Mouse (Mus musculus) midbrain, embryonic 13.5 days (tissue): Measurements from ENCODE around the gene Trak1. TPM values are rescaled to one million over a fixed set of nuclear protein-coding genes. Genes with fewer than 3 reads are reported as not detected.
"Not testable (repeated sequence)": the region's sequence is repeated elsewhere in the genome, so short reads cannot be mapped to it uniquely, and the experiment has no call there.

Source experiments
- ATAC-seq: fragments of 200-750 bp; cut with Nextera tagmentation; 2 replicates; pipeline ENCODE4 v1.8.0; 2017; ENCODE audit warnings: mild to moderate bottlenecking, moderate TSS enrichment, moderate library complexity
- H3K27ac ChIP-seq: fragments of 300-500 bp; sonication (generic); 2 replicates; pipeline ENCODE4 v1.5.1; 2015; ENCODE audit warnings: inconsistent platforms, mild to moderate bottlenecking, moderate library complexity
- H3K27me3 ChIP-seq: fragments of 300-500 bp; sonication (generic); 2 replicates; pipeline ENCODE4 v1.6.1; 2015; ENCODE audit warnings: mild to moderate bottlenecking, inconsistent platforms
- H3K36me3 ChIP-seq: fragments of 300-500 bp; sonication (generic); 2 replicates; pipeline ENCODE4 v1.6.1; 2015; ENCODE audit warnings: mild to moderate bottlenecking, inconsistent platforms
- H3K4me1 ChIP-seq: fragments of 300-500 bp; sonication (generic); replicated peaks from 2 replicates; pipeline ENCODE4 v1.6.1; 2015; ENCODE audit warnings: inconsistent platforms
- H3K4me2 ChIP-seq: fragments of 300-500 bp; sonication (generic); replicated peaks from 2 replicates; pipeline ENCODE4 v1.6.1; 2015; ENCODE audit warnings: moderate library complexity, mild to moderate bottlenecking, inconsistent platforms
- H3K4me3 ChIP-seq: fragments of 300-500 bp; sonication (generic); replicated peaks from 2 replicates; pipeline ENCODE4 v1.5.1; 2015; ENCODE audit warnings: mild to moderate bottlenecking, inconsistent platforms
- H3K9ac ChIP-seq: fragments of 300-500 bp; sonication (generic); replicated peaks from 2 replicates; pipeline ENCODE4 v1.6.1; 2015; ENCODE audit warnings: mild to moderate bottlenecking, inconsistent platforms
- H3K9me3 ChIP-seq: fragments of 300-500 bp; sonication (generic); 2 replicates; pipeline ENCODE4 v1.6.1; 2016; ENCODE audit warnings: mild to moderate bottlenecking, inconsistent platforms
- WGBS: fragments of 180-500 bp; shearing (Covaris S2); methylation state at CpG from one replicate; pipeline ENCODE4 v1.1.7; 2015; 5-methylcytosine and 5-hydroxymethylcytosine counted together
- polyA plus RNA-seq: library from polyadenylated mRNA; unstranded; fragments of >200 nt; fragmentation: Nextera tagmentation; extraction: Ambion mirVana; gene quantifications from 2 replicates; pipeline ENCODE4 v1.2.1, GENCODE M21; 2015

The Trak1 gene
- polyA plus RNA-seq, 1 experiment from 2014 or later = 44.8 TPM

DNA sequence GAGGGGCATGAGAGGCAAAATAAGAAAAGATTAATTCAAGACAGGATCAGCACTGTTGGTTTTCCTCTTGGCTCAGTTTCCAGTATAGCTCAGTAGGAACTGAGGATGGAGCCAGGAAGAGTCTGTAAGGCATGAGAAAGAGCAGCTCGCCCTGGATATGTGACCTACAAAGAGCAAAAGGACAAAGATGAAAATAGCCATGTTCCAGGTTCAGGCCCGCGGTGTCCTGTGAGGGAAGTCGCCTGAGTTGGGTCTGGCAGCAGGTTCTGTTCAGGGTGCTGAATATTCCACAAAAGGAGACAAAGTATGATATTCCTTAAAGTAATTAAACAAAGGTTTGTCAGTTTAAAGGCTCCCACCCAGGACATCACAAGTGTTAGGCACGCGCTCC is 14.5 kb downstream of the Trak1 start:
- Histone ChIP-seq H3K9me3 (no peaks in the 10 kb centered on the region), H3K9ac (no peak overlapping the region), H3K27me3 (no peaks in the 10 kb centered on the region), H3K4me3 (no peak overlapping the region), H3K4me2 (no peak overlapping the region), H3K36me3 (no peaks in the 10 kb centered on the region), H3K27ac (peak overlapping the region; percentile 82), H3K4me1 (peaks cover 70% of the 10 kb centered on the region)
- ATAC-seq = no peak
- 68% methylated on average over 6 of the region's 6 CpGs for WGBS

DNA sequence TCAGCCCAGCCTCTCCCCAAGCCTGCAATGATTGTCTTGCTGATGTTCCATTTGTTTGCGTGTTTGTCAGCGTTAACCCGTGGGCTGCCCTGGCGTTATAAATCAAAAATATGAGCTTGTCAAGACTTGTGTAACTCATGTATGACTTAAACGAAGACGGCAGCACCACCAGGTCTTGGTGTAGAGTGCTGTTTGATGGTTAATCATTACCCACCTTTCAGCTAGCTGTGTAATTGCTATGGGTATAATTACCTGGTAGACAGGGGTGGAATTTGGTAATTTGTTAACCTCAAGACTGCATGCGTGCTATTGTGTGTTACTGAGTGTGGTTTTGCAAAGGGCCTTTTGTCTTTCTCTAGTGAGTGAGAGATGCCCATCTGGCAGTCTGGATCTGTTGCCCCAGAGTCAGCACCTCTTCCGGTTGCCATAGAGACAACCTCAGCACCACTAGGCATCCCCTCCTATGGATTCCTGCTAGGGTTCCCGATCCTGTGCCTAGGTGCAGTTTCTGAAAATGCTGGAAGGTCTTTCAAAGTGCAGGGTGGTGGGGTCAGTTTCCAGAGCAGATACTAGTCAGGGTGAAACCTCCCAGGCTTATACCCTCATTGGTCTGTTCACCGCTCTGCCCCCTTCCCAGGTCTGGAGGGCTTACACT is 15.1 kb downstream of the Trak1 start:
- H3K9me3 ChIP-seq = no peaks in the 10 kb centered on the region
- peaks cover 73% of the 10 kb centered on the region for H3K4me1 ChIP-seq
- H3K4me2 ChIP-seq = peak overlapping the region; percentile 12
- H3K27me3 ChIP-seq = no peaks in the 10 kb centered on the region
- ATAC-seq = peak; percentile 19
- peak overlapping the region; percentile 82 for H3K27ac ChIP-seq
- no peak overlapping the region; the same call in 1 of the 2 replicates for H3K9ac ChIP-seq
- no peak overlapping the region for H3K4me3 ChIP-seq
- H3K36me3 ChIP-seq = no peaks in the 10 kb centered on the region
- 31% methylated on average over 10 of the region's 10 CpGs for WGBS

DNA sequence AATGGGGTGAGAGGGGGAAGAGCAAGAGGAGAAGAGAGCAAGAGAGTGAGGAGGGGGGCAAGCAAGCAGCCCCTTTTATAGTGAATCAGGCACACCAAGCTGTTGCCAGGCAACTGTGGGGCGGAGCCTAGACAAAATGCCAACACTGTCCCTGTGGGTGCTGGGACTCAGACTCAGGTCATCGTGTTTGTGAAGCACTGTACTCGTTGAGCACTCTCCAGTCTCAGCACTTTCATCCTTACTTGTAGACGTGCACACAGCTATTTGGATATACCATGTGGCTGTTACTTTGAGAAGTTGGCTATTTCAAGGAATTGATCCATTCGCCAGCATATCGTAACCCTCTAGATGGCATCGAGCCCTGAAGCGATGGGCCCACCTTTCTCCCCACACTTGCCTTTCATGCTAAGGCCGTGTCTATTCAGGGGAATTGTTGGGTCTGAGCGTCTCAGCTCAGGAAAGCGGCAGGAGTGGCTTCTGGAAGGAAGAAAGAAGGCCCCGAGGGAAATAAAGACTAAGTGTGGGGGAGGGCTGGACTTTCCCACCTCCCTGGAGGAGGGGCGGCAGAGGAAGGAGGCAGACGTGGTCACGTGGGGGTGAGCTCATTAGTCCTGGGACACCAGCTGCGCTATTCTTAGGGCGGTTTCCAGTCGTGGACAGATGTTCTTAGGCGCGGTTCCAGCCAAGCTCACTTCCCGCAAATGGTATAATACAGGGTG is 16.5 kb downstream of the Trak1 start:
- ATAC-seq = peak; percentile 71
- Histone ChIP-seq H3K9ac (peak overlapping the region; percentile 44), H3K4me3 (peak overlapping the region; percentile 18), H3K27ac (peak overlapping the region; percentile 82), H3K4me1 (peaks cover 76% of the 10 kb centered on the region), H3K9me3 (no peaks in the 10 kb centered on the region), H3K27me3 (no peaks in the 10 kb centered on the region), H3K4me2 (peak overlapping the region; percentile 52), H3K36me3 (0 out of 2 replicates have a peak, but pooled peaks cover 4% of the 10 kb centered on the region)
- under 1% methylated on average over 21 of the region's 21 CpGs for WGBS

- 18% methylated on average over 14 of the region's 14 CpGs for WGBS
- H3K4me1 ChIP-seq = peaks cover 73% of the 10 kb centered on the region
- H3K9ac ChIP-seq = peak overlapping the region; percentile 17
- 0 out of 2 replicates have a peak, but pooled peaks cover 4% of the 10 kb centered on the region for H3K36me3 ChIP-seq
- peak overlapping the region; percentile 82 for H3K27ac ChIP-seq
- H3K9me3 ChIP-seq = no peaks in the 10 kb centered on the region
- H3K27me3 ChIP-seq = no peaks in the 10 kb centered on the region
- H3K4me3 ChIP-seq = peak overlapping the region; percentile 18; the same call in 1 of the 2 replicates
- peak; percentile 2; the same call in 1 of the 2 replicates for ATAC-seq
- peak overlapping the region; percentile 52 for H3K4me2 ChIP-seq
Measured at GRCm38 (mm10) chr9:121314541-121315152, 17.3 kb downstream of the Trak1 start.

DNA sequence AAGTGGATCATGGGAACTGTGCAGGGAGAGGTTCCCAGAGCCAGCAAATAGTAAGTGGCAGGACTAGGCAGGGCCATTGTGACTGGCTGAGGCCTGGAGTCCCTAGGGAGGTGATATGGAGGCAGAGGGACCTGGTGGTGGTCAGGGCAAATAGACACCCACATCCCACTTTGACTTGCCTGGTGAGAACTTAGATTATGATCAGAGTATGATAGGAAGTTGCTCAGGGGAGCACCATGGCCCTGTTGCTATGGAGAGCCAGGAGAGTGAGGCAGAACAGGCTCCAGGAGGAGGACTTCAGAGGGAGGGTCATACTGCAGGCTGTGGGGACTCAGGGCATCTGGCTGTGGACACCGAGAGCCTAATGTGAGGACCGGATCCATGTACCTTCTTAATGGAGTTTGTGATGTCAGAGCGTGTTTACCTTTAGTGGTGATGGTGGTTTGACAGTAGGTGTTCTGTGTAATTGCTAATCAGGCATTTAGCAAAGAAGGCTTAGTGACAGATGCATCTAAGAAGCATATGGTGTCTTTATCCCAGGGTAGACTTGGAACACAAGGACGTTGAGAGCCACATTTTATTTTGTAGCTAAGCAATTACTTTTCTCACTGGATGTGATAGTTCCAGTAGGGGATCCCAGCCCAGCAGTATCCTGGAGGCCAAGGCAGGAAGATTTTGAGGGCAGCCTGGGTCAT is 18.7 kb downstream of the Trak1 start:
- H3K4me3 ChIP-seq = no peak overlapping the region
- H3K9ac ChIP-seq = no peak overlapping the region
- WGBS = 57% methylated on average over 4 of the region's 4 CpGs
- peaks cover 73% of the 10 kb centered on the region for H3K4me1 ChIP-seq
- no peak for ATAC-seq
- H3K27me3 ChIP-seq = no peaks in the 10 kb centered on the region
- no peaks in the 10 kb centered on the region for H3K9me3 ChIP-seq
- peak overlapping the region; percentile 82 for H3K27ac ChIP-seq
- 0 out of 2 replicates have a peak, but pooled peaks cover 4% of the 10 kb centered on the region for H3K36me3 ChIP-seq
- no peak overlapping the region for H3K4me2 ChIP-seq

- no peak for ATAC-seq
- Histone ChIP-seq H3K4me2 (no peak overlapping the region), H3K9ac (no peak overlapping the region), H3K27ac (peak overlapping the region; percentile 16; the same call in 1 of the 2 replicates), H3K36me3 (peaks cover 6% of the 10 kb centered on the region), H3K9me3 (no peaks in the 10 kb centered on the region), H3K4me3 (no peak overlapping the region), H3K27me3 (no peaks in the 10 kb centered on the region), H3K4me1 (peaks cover 72% of the 10 kb centered on the region)
- WGBS = 53% methylated on average over 12 of the region's 12 CpGs
Measured at GRCm38 (mm10) chr9:121316621-121317405, 19.5 kb downstream of the Trak1 start.

DNA sequence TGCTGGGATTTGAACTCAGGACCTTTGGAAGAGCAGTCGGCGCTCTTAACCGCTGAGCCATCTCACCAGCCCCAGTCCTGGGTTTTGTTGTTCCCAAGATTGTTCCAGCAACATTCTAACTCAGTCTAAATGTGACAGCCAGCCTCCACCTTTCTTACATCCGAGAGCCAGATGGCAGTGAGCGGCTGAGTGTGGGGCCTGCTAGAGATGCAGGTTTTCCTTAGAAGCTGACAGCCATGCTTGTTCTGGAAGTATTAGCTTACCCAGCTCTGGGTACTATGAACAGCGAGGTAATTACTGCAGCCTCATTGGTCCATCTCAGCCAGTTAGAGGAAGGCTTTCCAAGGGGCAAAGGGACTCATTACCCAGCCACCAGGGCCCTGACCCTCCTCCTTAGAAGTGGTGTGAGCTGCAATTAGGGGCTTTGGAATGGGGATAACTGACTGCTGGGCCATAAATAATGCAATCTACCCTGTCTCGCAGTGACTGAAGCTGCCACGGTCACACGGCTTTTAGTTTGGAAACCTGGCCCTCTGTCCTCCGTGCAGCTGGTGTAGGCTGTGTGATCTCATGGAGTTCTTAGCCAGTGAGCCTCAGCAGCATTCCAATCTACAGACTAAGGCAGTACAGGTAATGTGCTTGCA is 22.1 kb downstream of the Trak1 start:
- Histone ChIP-seq H3K27ac (peak overlapping the region; percentile 67), H3K9ac (peak overlapping the region; percentile 1; the same call in 1 of the 2 replicates), H3K27me3 (no peaks in the 10 kb centered on the region), H3K9me3 (no peaks in the 10 kb centered on the region), H3K36me3 (peaks cover 10% of the 10 kb centered on the region), H3K4me1 (peaks cover 45% of the 10 kb centered on the region), H3K4me2 (no peak overlapping the region), H3K4me3 (no peak overlapping the region)
- WGBS = 50% methylated on average over 10 of the region's 10 CpGs
- ATAC-seq = peak; percentile 81

DNA sequence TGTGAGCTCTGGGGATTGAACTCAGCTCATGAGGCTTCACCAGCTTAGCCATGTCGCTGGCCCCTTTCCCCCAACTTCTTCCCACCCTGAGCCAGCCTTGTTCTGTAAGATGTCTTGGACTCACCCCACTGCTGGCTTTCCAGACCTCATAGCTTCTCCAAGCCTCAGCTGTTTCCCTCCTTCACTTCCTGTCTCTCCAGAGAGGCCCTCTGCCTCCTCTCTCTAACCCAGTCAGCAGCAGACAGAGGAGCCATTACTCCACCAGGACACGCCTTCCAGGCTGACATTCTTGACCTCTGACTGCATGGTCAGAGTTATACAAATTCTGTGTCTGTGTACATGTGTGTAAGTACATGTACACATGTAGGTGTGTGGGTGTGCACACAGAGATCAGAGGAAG is 23.1 kb downstream of the Trak1 start:
- Histone ChIP-seq H3K9ac (no peak overlapping the region), H3K9me3 (no peaks in the 10 kb centered on the region), H3K4me1 (peaks cover 35% of the 10 kb centered on the region), H3K4me3 (no peak overlapping the region), H3K4me2 (no peak overlapping the region), H3K27ac (peak overlapping the region; percentile 67; the same call in 1 of the 2 replicates), H3K27me3 (no peaks in the 10 kb centered on the region), H3K36me3 (peaks cover 10% of the 10 kb centered on the region)
- ATAC-seq = no peak
- 77% methylated on average over 2 of the region's 2 CpGs for WGBS

- Histone ChIP-seq H3K4me3 (no peak overlapping the region), H3K4me1 (peaks cover 29% of the 10 kb centered on the region), H3K9ac (no peak overlapping the region), H3K27ac (no peak overlapping the region), H3K27me3 (no peaks in the 10 kb centered on the region), H3K9me3 (no peaks in the 10 kb centered on the region), H3K4me2 (no peak overlapping the region), H3K36me3 (peaks cover 10% of the 10 kb centered on the region)
- ATAC-seq = no peak
- 82% methylated on average over 2 of the region's 2 CpGs for WGBS
Measured at GRCm38 (mm10) chr9:121321118-121321517, 23.8 kb downstream of the Trak1 start.

- no peak overlapping the region for H3K9ac ChIP-seq
- H3K27me3 ChIP-seq = no peaks in the 10 kb centered on the region
- H3K4me1 ChIP-seq = peaks cover 19% of the 10 kb centered on the region
- 95% methylated on average over 14 of the region's 14 CpGs for WGBS
- no peak overlapping the region for H3K4me2 ChIP-seq
- no peak overlapping the region for H3K27ac ChIP-seq
- no peak for ATAC-seq
- H3K9me3 ChIP-seq = no peaks in the 10 kb centered on the region
- no peak overlapping the region for H3K4me3 ChIP-seq
- H3K36me3 ChIP-seq = peaks cover 10% of the 10 kb centered on the region
Measured at GRCm38 (mm10) chr9:121322034-121322433, 24.7 kb downstream of the Trak1 start.

- WGBS = 96% methylated on average over 17 of the region's 21 CpGs
- not testable (repeated sequence) for H3K36me3 ChIP-seq, ATAC-seq, H3K27ac ChIP-seq, H3K27me3 ChIP-seq, H3K4me2 ChIP-seq, H3K9me3 ChIP-seq, H3K4me3 ChIP-seq, H3K9ac ChIP-seq
- H3K4me1 ChIP-seq = peaks cover 32% of the 10 kb centered on the region
Measured at GRCm38 (mm10) chr9:121328342-121328741, 31.0 kb downstream of the Trak1 start.
